Mouse (Mus musculus): ENCODE measurements around the gene Kcna10.

DNA sequence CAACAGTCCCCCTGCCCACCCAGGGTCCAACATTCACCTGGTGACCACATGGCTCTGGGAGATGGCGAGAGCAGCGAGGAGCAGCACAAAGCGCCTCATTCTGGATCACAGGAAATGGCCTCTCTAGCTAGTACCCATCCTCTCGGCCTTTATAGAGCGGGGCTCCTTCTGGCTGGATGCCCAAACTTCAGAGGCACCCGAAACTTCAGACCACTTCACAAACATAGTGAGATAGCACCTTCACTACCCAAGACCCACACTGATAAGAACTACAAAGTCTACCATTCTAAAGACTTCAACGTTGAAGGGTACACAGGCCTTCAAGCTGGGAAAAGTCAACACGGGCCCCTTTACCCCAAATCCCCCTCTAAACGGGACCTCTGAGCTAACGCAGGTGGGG, 38.8 kb downstream of the Kcna10 start, which contains the start of gene Cym:
- no peak for TF ChIP-seq POLR2A (IDR thresholded peaks at IDR 0.05; ENCODE audit: borderline replicate concordance, insufficient read depth, low read length)
- no peak for TF ChIP-seq CTCF (IDR thresholded peaks at IDR 0.05; ENCODE audit: borderline replicate concordance, insufficient read depth, low read depth, low read length)
